Mouse (Mus musculus) liver, adult 2 months (tissue): ENCODE measurements around the gene Sned1.

Experiments
- CTCF ChIP-seq: fragments of 200-500 bp; IDR thresholded peaks from 2 replicates; pipeline ENCODE4 v1.5.1; 2011; ENCODE audit warnings: low read depth, low read length, control low read depth
- POLR2A ChIP-seq: fragments of 200-500 bp; IDR thresholded peaks from 2 replicates; pipeline ENCODE4 v1.6.1; 2011; ENCODE audit warnings: low read length, control low read depth; ENCODE audit not compliant: insufficient read depth; ENCODE audit errors: extremely low read depth

GRCm38 (mm10) chr1:93277041-93277440, 41.4 kb downstream of the Sned1 start:
- TF ChIP-seq POLR2A (no peak), CTCF (no peak)
